Mouse (Mus musculus): Measurements from ENCODE around the gene Pdlim5. TPM values are rescaled to one million over a fixed set of nuclear protein-coding genes. Genes with fewer than 3 reads are reported as not detected.

Gene Pdlim5
- polyA plus RNA-seq, 3 experiments from 2014 or later = 21.5 to 25.7 (median 25.4) TPM

Other genes with a start within 250 kb of the Pdlim5 start
- gene Bmpr1b, start 226.3 kb downstream of the Pdlim5 start, polyA plus RNA-seq (2017; shearing (Covaris generic)) = not detected
- gene Gbp5, start 98.3 kb upstream of the Pdlim5 start, polyA plus RNA-seq (2017; shearing (Covaris generic)) = 10 to 100 TPM; 12.0 to 15.8 (median 12.4) TPM
- 100 to 1,000 TPM; 180 to 223 (median 211) TPM for gene Gbp7, start 134.6 kb upstream of the Pdlim5 start, polyA plus RNA-seq (2017; shearing (Covaris generic))
- 100 to 1,000 TPM in 1 of 3 experiments, 10 to 100 TPM in 2; 71.3 to 113 (median 80.8) TPM for gene Gbp3, start 164.3 kb upstream of the Pdlim5 start, polyA plus RNA-seq (2017; shearing (Covaris generic))
- gene Gbp2b, start 199.2 kb upstream of the Pdlim5 start, polyA plus RNA-seq (2017; shearing (Covaris generic)) = 10 to 100 TPM in 2 of 3 experiments, under 1 TPM in 1; 0.68 to 84.0 (median 22.4) TPM
- gene Gbp2, start 224.9 kb upstream of the Pdlim5 start, polyA plus RNA-seq (2017; shearing (Covaris generic)) = 100 to 1,000 TPM; 114 to 125 (median 118) TPM